Mouse (Mus musculus) forebrain, embryonic 16.5 days (tissue): ENCODE measurements at regions not wholly inside any gene's neighbourhood (a gene's known extent, or its start where the extent isn't known, plus 50 kb on each side); places are given as distances from the start of the nearest gene placed in this dataset.

Experiments
- ATAC-seq: fragments of 200-750 bp; cut with Nextera tagmentation; 2 replicates; pipeline ENCODE4 v1.8.0; 2017; ENCODE audit warnings: mild to moderate bottlenecking, moderate library complexity
- H3K27ac ChIP-seq: fragments of 300-500 bp; sonication (generic); 2 replicates; pipeline ENCODE4 v1.5.1; 2014; ENCODE audit warnings: low read length, control low read depth
- H3K27me3 ChIP-seq: fragments of 300-500 bp; sonication (generic); replicated peaks from 2 replicates; pipeline ENCODE4 v1.6.1; 2014; ENCODE audit warnings: low read length; ENCODE audit not compliant: control insufficient read depth, insufficient read depth
- H3K36me3 ChIP-seq: fragments of 300-500 bp; sonication (generic); 2 replicates; pipeline ENCODE4 v1.6.1; 2014; ENCODE audit not compliant: control insufficient read depth, insufficient read depth
- H3K4me1 ChIP-seq: fragments of 300-500 bp; sonication (generic); replicated peaks from 2 replicates; pipeline ENCODE4 v1.6.1; 2014; ENCODE audit warnings: low read length; ENCODE audit not compliant: control insufficient read depth, insufficient read depth
- H3K4me2 ChIP-seq: fragments of 300-500 bp; sonication (generic); 2 replicates; pipeline ENCODE4 v1.6.1; 2014; ENCODE audit warnings: mild to moderate bottlenecking, low read length, control low read depth
- H3K4me3 ChIP-seq: fragments of 300-500 bp; sonication (generic); replicated peaks from 2 replicates; pipeline ENCODE4 v1.5.1; 2014; ENCODE audit warnings: mild to moderate bottlenecking, low read length, control low read depth
- H3K9ac ChIP-seq: fragments of 300-500 bp; sonication (generic); replicated peaks from 2 replicates; pipeline ENCODE4 v1.6.1; 2014; ENCODE audit warnings: low read depth, low read length, control low read depth
- H3K9me3 ChIP-seq: fragments of 300-500 bp; sonication (generic); 2 replicates; pipeline ENCODE4 v1.6.1; 2016; ENCODE audit warnings: low read length; ENCODE audit not compliant: control insufficient read depth
- WGBS: fragments of 180-500 bp; shearing (Covaris S2); extraction: QIAGEN DNeasy Blood & Tissue Kit; methylation state at CpG from one replicate; pipeline ENCODE4 v1.1.7; 2014; 5-methylcytosine and 5-hydroxymethylcytosine counted together

GRCm38 (mm10) chr16:50515039-50515438, 75.9 kb downstream of the Ccdc54 start:
- Histone ChIP-seq H3K36me3 (no peaks in the 10 kb centered on the region), H3K27ac (no peak overlapping the region), H3K4me2 (no peak overlapping the region), H3K4me3 (no peak overlapping the region), H3K4me1 (no peaks in the 10 kb centered on the region), H3K9me3 (no peaks in the 10 kb centered on the region), H3K27me3 (no peaks in the 10 kb centered on the region), H3K9ac (no peak overlapping the region)
- WGBS = 93% methylated on average over 8 of the region's 8 CpGs
- ATAC-seq = no peak

DNA sequence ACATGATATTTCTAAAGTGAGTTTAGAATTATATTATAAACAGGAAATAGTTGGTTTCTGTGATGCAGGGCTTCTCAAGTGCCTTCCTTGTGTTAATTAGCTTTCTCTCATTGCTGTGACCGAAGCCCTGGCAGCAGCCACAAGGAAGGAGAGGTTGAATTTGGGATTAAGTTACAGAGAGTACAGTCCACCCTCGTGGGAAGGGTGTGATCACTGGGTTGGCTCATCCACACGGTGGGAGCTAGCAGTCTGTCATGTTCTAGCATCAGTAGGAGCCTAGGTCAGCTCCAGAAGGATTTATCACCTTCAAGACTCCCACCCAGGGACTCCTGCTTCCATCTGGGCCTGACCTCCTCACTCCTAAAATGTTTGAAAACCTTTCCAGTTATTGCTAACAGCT, 78.9 kb downstream of the Ccdc54 start:
- no peak overlapping the region for H3K27ac ChIP-seq
- H3K27me3 ChIP-seq = no peaks in the 10 kb centered on the region
- no peaks in the 10 kb centered on the region for H3K4me1 ChIP-seq
- H3K9me3 ChIP-seq = no peaks in the 10 kb centered on the region
- no peak overlapping the region for H3K4me3 ChIP-seq
- no peak overlapping the region for H3K4me2 ChIP-seq
- no peak for ATAC-seq
- H3K36me3 ChIP-seq = no peaks in the 10 kb centered on the region
- H3K9ac ChIP-seq = no peak overlapping the region
- 70% methylated on average over 3 of the region's 3 CpGs for WGBS

- H3K9me3 ChIP-seq = no peaks in the 10 kb centered on the region
- no peak overlapping the region for H3K9ac ChIP-seq
- H3K4me1 ChIP-seq = no peaks in the 10 kb centered on the region
- no peak overlapping the region for H3K4me3 ChIP-seq
- no peaks in the 10 kb centered on the region for H3K36me3 ChIP-seq
- no peak for ATAC-seq
- 70% methylated on average over 4 of the region's 4 CpGs for WGBS
- H3K27ac ChIP-seq = no peak overlapping the region
- no peak overlapping the region for H3K4me2 ChIP-seq
- H3K27me3 ChIP-seq = no peaks in the 10 kb centered on the region
These were observed 77.3 kb upstream of the Bbx start for GRCm38 (mm10) chr16:50509529-50509895.

- Histone ChIP-seq H3K4me1 (no peaks in the 10 kb centered on the region), H3K9me3 (no peaks in the 10 kb centered on the region), H3K27me3 (no peaks in the 10 kb centered on the region), H3K4me2 (no peak overlapping the region), H3K36me3 (no peaks in the 10 kb centered on the region), H3K4me3 (no peak overlapping the region), H3K27ac (no peak overlapping the region), H3K9ac (no peak overlapping the region)
- ATAC-seq = no peak
- 75% methylated on average over 14 of the region's 14 CpGs for WGBS
These were observed 76.7 kb upstream of the Bbx start for GRCm38 (mm10) chr16:50508673-50509528.

- Histone ChIP-seq H3K27ac (no peak overlapping the region), H3K4me1 (no peaks in the 10 kb centered on the region), H3K9me3 (no peaks in the 10 kb centered on the region), H3K4me2 (no peak overlapping the region), H3K27me3 (no peaks in the 10 kb centered on the region), H3K36me3 (no peaks in the 10 kb centered on the region), H3K4me3 (no peak overlapping the region), H3K9ac (no peak overlapping the region)
- 41% methylated on average over 3 of the region's 3 CpGs for WGBS
- no peak for ATAC-seq
These were observed 72.4 kb upstream of the Bbx start for GRCm38 (mm10) chr16:50504619-50505018.

- Histone ChIP-seq H3K27me3 (no peaks in the 10 kb centered on the region), H3K27ac (no peak overlapping the region), H3K4me3 (no peak overlapping the region), H3K9ac (no peak overlapping the region), H3K4me2 (no peak overlapping the region), H3K36me3 (no peaks in the 10 kb centered on the region), H3K4me1 (no peaks in the 10 kb centered on the region), H3K9me3 (no peaks in the 10 kb centered on the region)
- ATAC-seq = no peak
- WGBS = 88% methylated on average over 7 of the region's 7 CpGs
These were observed 66.7 kb upstream of the Bbx start for GRCm38 (mm10) chr16:50498909-50499308.

GRCm38 (mm10) chr16:50493662-50494061, 61.5 kb upstream of the Bbx start:
- ATAC-seq = no peak
- Histone ChIP-seq H3K9ac (no peak overlapping the region), H3K4me1 (no peaks in the 10 kb centered on the region), H3K36me3 (no peaks in the 10 kb centered on the region), H3K27me3 (no peaks in the 10 kb centered on the region), H3K9me3 (no peaks in the 10 kb centered on the region), H3K27ac (no peak overlapping the region), H3K4me3 (no peak overlapping the region), H3K4me2 (no peak overlapping the region)
- 95% methylated on average over 2 of the region's 2 CpGs for WGBS

- Histone ChIP-seq H3K27ac (no peak overlapping the region), H3K4me3 (no peak overlapping the region), H3K4me2 (no peak overlapping the region), H3K4me1 (no peaks in the 10 kb centered on the region), H3K36me3 (no peaks in the 10 kb centered on the region), H3K9ac (no peak overlapping the region), H3K27me3 (no peaks in the 10 kb centered on the region), H3K9me3 (no peaks in the 10 kb centered on the region)
- WGBS = 94% methylated on average over 6 of the region's 6 CpGs
- ATAC-seq = no peak
These were observed 57.1 kb upstream of the Bbx start for GRCm38 (mm10) chr16:50489244-50489643.

GRCm38 (mm10) chr16:50482360-50482786, 50.2 kb upstream of the Bbx start:
- H3K36me3 ChIP-seq = no peaks in the 10 kb centered on the region
- H3K4me3 ChIP-seq = no peak overlapping the region
- H3K9ac ChIP-seq = no peak overlapping the region
- WGBS = 40% methylated on average over 9 of the region's 9 CpGs
- H3K27me3 ChIP-seq = no peaks in the 10 kb centered on the region
- H3K9me3 ChIP-seq = no peaks in the 10 kb centered on the region
- ATAC-seq = no peak
- H3K27ac ChIP-seq = no peak overlapping the region
- no peaks in the 10 kb centered on the region for H3K4me1 ChIP-seq
- H3K4me2 ChIP-seq = no peak overlapping the region
